Mouse (Mus musculus): Measurements from ENCODE around the gene Pgk1.

GRCm38 (mm10) chrX:106163995-106164394, 22.9 kb upstream of the Pgk1 start:
- TF ChIP-seq POLR2A (IDR thresholded peaks at IDR 0.05; ENCODE audit: borderline replicate concordance, extremely low read depth, insufficient read depth, insufficient read length, poor library complexity, severe bottlenecking) (no peak), CTCF (IDR thresholded peaks at IDR 0.05; ENCODE audit: borderline replicate concordance, extremely low read depth, insufficient read depth, insufficient read length) (no peak)

Data from brain, embryonic 14.5 days (tissue).